Mouse (Mus musculus) right cerebral cortex, postnatal 25 days (tissue): ENCODE data around the gene Fam183b.
"Not testable (repeated sequence)": the region's sequence is repeated elsewhere in the genome, so short reads cannot be mapped to it uniquely, and the experiment has no call there.

Experiments used
- DNase-seq: peaks from one replicate; pipeline ENCODE4 v3.0.0; 2022

Gene Fam183b

DNA sequence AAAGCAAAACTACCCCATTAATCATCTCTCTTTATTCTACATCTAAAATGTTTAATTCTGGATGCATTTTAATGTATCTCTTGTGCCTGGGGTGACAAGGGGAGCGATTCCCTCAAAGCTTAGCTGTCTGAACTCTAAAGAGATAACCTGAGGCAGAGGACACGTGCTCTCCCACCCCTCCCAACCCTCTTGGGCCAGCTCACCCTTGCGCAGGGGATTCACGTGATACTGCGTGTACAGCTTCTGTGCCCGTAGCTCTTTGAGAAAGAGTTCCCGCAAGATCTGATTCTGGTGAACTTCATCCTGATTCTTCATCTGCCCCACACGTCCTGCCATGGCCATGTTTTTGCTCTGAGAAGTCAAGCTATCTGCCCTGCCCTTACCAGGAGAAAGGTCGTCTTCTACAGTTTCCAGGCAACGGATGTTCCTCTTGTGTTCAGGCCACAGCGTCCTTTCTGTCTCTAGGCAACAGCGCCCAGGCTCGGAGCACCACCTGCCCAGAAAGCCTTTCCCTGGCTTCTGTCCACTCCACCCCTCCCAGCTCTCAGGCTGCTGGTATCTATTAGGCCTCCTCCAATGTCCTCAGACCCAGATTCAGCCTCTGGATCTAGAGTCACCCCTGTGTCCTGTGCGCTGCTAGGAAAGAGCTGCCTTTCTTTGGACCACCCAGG lies at the start of gene Fam183b:
Fam183b (minus strand) TSS at position 403 of the 671 bp plus-strand sequence.
- no peak for DNase-seq

DNA sequence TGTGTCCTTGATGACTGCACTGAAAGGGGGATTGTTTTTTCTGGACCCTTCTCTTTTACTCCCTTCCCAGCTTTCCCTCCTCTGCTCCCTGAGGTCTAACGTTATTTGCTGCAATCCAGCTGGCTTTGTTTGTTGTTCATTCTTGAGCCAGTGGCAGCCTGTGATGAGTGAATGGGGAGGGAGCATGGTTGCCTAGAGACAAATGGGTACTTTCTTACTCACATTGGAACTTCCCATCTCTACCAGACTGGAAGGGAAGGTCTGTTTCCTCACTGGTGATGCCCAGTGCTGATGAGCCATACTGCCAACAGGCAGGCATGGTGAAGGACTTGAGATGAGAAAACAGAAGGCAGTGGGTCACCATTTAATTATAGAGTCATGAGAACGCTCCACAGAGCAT lies 48.0 kb upstream of the Fam183b start:
- no peak for DNase-seq

DNA sequence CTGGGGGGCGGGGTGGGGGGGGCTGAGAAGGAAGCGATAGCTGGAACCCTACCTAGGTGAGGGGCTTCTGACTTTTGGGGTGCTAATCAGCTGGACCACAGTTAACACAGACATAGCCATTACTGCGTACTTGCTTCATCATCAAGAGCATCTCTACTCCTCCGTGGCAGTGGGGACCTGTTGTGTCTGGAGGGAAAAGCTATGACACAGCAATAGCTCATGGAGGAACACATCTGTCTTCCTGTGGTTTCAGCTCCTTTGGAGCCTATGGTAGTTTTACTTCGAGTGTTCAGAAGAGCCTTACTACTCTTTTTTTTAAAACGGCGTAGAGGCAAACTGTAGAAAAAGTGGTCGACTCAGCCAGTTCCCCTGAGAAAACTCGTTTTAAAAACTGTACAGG lies 45.9 kb upstream of the Fam183b start:
- DNase-seq, result no peak

DNA sequence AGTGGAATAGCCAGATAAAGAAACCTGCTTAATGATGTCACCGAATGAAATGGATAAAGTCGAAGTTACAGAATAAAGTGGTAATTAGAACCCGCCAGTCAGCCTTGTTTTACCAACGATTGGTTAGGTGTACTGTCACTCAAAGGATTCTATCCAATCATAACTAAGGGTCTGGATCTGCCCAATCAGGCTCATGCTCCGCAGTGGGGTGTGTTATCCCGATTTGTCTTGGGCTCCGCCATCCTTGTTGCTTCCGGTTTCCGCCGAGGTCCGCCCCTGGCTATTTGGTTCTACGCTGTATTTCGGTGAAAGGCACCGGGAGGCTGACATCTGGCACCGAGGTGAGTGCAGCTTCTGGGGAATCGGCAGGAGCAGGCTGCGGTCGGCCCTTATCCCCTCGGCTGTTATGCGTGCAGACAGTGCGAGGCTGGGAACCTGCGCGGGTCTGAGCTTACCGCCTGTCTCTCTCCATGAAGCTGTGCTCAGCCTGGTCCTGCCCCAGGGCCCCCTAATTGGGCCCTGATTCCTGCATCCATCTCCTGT lies 45.2 kb upstream of the Fam183b start, which contains the start of gene Gm12258:
Gm12258 (plus strand) TSS at position 240 of the 543 bp plus-strand sequence.
- peak; percentile 84 for DNase-seq

DNA sequence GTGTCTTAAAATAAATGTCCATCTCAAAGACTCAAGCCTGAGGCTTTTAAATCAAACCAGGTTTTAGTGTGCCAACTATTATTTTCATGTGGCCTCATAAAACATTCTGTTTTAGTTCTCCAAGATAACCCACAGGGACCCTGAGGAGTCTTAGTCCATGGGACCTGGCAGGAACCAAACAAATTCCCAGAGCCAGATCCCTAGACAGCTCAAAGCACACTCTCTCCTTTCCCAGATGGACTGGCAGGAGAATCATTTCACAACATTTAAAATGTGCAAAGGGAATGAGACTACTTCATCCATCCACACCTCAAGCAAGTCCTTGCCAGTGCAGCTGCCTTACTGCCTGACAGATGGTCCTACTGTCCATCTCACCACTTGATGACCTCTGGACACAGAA lies 37.2 kb upstream of the Fam183b start, which contains the start of gene Olfr311:
Olfr311 (plus strand) TSS at position 301 of the 400 bp plus-strand sequence.
- not testable (repeated sequence) for DNase-seq

DNA sequence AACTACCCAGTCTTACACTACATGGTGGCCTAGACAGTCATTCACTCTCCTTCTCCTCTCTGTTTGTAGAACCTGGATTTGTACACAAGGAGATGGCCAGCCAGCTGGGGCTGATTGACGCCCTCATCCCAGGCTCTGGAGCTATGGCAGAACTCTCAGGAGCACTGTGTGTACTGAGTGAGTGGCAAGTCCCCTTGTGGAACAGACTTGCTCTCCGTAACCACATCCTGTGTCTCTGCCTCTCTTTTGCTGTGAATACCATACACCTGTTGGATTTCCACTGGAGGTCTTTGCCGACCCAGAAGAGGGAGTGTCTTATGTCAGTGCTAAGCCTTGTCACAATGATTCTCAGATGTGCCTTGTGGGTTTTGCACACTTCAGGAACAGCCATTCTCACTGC lies 30.8 kb upstream of the Fam183b start:
- not testable (repeated sequence) for DNase-seq

DNA sequence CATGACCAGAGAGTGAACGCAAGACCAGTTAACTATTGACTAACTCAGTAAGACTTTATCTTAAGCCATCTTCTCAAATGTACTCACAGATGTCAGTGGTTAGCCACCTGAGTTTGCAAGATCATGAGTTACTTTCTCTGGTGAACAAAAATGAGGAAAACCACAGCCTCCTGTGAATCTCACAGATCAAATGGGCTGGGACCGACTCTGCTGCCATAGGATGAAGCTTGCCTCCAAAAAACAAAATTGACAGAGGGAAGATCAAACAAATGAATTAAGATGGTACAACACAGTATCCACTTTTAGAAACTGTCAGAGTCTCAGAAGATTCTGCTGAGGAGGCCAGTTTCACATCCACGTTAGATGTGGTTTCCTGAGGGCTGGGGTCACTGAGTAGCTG lies 28.0 kb upstream of the Fam183b start:
- no peak for DNase-seq

DNA sequence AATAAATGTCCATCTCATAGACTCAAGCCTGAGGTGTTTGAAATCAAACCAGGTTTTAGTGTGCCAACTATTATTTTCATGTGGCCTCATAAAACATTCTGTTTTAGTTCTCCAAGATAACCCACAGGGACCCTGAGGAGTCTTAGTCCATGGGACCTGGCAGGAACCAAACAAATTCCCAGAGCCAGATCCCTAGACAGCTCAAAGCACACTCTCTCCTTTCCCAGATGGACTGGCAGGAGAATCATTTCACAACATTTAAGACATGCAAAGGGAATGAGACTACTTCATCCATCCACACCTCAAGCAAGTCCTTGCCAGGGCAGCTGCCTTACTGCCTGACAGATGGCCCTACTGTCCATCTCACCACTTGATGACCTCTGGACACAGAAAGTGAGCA lies 27.2 kb upstream of the Fam183b start, which contains the start of gene Olfr312:
Olfr312 (plus strand) TSS at position 301 of the 400 bp plus-strand sequence.
- not testable (repeated sequence) for DNase-seq

DNA sequence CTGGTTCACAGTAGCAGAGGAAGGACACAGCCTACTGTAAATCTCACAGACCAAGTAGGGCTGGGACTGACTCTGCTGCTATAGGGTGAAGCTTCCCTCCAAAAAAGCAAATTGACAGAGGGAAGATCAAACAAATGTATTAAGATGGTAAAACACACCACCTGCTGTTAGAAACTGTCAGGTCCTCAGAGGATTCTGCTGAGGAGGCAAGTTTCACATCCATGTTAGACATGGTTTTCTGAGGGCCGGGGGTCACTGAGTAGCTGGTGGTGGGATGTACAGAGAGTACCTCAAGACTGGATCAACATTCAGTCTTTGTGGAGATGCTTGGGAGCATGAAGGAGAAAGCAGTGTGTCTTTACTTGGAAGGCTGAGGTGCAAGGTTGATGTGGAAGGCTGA lies 13.9 kb upstream of the Fam183b start:
- no peak for DNase-seq

DNA sequence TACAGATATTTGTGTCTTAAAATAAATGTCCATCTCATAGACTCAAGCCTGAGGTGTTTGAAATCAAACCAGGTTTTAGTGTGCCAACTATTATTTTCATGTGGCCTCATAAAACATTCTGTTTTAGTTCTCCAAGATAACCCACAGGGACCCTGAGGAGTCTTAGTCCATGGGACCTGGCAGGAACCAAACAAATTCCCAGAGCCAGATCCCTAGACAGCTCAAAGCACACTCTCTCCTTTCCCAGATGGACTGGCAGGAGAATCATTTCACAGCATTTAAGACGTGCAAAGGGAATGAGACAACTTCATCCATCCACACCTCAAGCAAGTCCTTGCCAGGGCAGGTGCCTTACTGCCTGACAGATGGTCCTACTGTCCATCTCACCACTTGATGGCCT lies 12.9 kb upstream of the Fam183b start, which contains the start of gene Olfr313:
Olfr313 (plus strand) TSS at position 301 of the 400 bp plus-strand sequence.
- not testable (repeated sequence) for DNase-seq

DNA sequence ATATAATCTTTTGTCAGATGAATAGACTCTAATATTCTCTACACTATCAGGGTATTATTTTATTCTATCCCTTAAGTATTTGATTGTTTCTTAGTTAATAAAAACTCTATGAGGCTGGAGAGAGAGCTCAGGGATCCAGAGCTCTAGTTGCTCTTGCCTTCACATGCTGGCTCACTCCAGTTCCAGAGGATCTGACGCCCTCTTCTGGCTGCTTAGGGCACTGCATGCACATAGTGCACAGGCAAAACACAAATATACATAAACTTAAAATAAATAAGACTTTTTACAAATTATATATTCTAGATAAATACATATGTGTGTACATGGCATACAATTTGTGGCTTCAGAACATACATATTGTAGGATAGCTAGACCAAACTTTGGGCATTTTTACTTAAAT lies 10.2 kb upstream of the Fam183b start:
- DNase-seq, result no peak

DNA sequence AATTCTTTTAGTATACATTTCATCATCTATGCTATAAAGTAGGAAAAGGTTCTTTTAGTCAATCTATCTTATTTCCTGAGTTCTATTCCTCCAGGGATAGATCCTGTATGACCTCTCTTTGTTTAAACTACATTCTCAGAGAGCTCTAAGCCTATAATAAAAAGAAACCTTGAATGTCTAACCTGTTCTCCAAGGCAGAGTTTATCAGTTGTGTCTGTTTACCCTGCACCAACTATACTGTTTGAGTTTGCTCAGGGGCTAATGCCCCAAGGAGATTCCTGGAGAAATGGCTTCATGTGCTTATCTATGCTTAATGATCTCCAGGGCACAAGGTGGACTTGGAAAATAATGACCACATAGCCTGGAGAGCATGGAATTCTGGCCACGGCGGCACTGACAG lies 2.6 kb upstream of the Fam183b start:
- DNase-seq, result no peak

DNA sequence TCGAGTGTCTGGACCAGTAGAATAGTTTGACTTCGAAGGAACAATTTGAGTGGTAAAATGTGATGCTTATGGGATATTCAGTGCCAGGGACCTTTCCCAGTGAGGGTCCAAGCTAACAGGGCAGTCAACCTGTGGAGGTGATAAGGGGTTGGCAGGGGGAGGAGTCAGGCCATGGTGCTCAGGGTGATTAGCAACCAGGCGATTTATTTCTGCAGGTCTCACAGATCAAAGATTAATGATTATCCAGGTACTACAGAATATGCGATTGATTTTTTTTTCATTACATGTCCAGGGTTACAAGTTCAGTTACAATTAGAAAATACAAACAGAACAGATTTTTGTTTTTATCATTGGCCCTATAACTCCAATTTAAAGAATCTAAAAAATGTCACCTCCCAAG lies 2.1 kb upstream of the Fam183b start:
- DNase-seq, result no peak

DNA sequence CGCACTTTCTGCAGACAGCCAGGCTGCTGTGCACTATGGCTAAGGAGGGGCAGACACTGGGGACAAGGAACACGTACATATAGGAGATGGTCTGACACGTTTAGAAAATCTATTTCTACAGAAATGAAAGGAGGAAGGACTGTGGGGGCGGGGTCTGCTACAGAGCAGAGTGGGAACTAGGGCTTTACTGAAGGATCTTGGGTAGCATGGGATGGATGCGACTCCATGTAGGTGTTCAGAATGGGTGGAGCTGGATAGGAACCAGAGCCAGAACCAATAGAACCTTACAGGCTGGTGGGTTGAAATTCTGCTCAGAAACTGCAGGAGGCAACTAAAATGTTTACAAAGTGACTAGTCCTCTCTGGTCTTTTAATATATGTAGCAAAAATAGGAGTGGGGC lies 2.0 kb downstream of the Fam183b start:
- peak; percentile 16 for DNase-seq

DNA sequence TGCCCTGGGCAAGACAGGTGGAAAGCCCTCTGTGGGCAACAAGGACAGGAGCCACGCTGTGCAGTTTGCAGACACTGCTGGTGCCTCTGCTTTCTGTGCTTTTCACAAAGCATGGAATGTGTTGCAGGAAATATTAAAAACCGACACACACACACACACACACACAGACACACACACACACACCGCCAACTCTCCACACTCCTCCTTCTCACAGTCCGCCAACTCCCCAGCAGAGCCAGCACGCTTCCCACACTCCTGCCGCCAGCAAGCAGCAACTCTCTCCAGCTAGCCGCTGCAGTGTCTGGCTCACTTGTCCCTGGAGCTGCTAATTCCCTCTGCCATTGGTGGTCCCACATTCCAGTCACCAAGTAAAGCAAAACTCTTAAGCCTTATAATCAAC lies 4.9 kb downstream of the Fam183b start:
- DNase-seq, result peak; percentile 62

DNA sequence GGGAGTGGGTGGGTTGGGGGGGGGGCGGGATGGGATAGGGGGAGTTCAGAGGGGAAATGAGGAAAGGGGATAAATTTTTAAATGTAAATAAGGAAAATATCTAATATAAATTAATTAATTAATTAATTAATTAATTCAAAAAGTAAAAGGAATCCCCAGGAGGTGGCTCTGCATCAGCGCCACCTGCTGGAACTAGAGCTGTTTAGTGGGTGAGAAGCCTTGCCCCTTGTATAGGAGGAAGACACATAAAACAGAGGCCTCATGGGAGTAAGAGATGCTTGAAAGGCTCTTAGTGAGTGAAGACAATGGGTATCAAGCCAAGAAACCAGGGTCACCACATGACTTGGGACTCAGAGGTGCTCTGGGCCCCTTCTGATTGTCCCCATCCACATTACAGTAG lies 5.9 kb downstream of the Fam183b start:
- no peak for DNase-seq

DNA sequence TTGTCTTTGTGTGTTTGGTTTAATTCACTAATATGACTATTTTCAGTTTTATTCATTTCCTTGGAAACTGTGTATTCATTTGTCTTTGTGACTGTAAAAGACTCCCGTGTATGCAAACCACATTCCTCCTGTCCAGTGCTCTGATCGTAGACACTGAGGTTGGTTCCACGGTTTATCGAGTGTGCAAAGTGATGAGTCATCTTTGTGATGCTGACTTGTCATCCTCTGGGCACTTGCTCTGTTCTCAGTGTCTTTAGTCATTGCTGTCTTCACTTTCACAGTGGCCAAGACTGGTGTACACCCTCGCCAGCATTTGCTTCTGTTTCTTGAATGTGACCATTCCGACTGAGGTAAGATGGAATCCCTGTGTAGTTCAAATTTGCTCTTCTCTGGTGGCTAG lies 11.1 kb downstream of the Fam183b start:
- no peak for DNase-seq

DNA sequence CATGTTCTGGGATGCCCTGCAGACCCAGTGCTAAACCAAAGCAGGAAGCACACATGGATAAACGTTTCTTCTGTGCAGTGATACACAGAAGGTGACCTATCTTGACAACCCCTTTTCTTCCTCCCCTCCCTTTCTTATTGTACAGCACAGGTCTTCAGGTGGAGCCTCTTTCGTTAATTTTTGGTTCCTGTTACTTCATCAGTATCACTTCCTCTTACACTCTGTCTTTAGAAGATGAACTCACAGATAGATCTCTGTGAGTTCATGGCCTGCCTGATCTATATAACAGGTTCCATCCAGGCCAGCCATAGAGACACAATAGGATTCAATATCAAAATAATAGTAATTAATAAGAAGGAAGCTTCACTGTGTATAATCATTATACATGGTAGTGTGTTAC lies 11.7 kb downstream of the Fam183b start:
- DNase-seq, result no peak

DNA sequence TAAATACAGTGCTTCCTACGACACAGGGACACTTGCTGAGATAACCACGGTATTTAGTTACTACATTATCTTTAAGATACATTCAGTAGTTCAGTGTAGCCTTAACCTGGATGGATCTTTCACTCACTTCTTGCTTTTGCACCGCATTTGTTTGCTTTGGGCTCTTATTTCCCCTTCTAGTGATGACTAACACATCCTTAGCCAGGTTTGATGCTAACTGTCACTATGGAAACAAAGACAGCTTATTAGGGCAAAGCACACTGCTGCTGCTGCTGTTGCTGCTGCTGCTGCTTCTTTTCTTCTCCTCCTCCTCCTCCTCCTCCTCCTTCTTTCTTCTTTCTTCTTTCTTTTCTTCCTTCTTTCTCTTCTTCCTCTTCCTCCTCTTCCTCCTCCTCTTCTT lies 12.2 kb downstream of the Fam183b start:
- no peak for DNase-seq

DNA sequence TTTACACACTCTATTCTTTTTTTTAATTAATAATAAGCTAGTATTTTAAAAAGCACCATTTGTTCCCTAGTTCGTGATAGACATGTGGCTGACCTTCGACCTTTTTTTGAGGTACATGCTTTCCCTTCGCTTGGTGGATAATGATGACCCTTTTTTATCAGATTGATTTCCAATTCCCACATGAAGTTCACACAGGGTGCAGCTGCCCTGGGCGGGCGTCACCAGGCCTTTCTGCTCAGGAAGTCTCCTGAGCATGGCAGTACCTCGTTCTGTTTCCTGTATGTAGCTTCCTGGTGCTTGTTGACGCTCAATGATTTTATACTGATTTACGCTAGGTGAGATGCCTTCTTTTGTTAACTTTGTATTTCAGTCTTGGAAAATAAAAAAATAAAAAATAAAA lies 13.4 kb downstream of the Fam183b start:
- no peak for DNase-seq

DNA sequence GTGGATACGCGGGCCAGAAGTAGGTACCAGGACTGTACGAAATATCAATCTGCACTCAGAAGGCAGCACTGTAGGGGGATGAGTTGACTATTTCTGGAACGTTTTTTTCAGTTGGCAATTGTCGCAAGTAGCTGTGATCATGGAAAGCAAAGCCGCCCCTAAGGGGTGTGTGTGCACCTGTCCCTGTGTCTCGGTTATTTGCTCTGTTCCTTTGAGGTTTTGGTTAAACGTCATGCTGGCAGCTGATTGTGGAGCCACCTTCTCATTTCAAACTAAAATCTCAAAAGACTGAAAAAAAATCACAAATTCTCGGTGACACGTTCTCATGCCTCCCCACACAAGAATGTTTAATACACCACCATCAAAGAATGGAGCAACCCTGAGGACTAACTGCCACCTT lies 14.1 kb downstream of the Fam183b start:
- DNase-seq, result no peak

DNA sequence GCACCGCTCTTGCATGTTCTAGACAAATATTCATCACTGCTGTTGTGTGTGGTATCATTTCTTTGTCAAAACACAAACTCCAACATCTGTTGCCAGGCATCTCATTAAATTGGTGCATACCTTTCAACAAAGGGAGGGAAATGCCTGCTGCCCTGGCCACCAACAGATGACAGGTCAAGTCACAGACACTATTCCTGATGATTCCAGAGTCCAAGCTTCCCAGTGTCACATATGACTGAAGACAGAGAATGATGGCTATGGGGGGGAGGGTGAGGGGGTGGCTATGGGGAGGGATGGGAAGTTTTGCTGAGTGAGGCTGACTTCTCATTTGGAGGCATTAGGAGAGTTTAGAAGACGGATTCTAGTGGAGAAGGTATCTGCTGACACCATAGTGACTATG lies 17.6 kb downstream of the Fam183b start:
- DNase-seq, result no peak

DNA sequence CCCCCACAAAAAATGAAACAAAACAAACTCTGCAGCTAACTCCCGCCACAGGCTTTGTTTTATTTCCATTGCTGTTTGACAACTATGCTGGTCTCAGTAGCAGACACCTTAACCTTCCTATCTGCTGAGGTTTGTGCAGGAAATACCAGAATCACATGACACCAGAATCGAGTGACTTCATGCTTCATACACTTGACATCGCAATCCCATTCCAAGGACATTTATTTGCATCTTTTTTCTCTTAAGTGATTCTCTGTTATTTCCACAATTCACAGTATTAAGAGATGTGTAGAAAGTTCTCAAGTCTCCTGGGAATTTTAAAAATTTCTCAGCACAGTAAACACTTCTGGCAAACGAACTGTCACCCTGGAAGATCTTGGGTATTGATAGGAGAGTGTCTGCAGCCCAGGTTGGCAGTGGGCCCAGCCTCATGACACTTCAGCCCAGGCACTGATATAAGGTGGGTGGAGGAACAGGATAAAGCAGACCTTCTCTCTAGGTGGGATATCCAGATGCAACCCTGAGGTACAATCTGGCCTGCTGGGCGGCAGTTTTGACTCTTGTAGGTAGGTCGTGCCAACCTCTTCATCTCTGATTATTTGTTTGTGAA lies 19.2 kb downstream of the Fam183b start, which contains the start of gene Olfr314:
Olfr314 (plus strand) TSS at position 473 of the 610 bp plus-strand sequence.
- DNase-seq, result no peak

DNA sequence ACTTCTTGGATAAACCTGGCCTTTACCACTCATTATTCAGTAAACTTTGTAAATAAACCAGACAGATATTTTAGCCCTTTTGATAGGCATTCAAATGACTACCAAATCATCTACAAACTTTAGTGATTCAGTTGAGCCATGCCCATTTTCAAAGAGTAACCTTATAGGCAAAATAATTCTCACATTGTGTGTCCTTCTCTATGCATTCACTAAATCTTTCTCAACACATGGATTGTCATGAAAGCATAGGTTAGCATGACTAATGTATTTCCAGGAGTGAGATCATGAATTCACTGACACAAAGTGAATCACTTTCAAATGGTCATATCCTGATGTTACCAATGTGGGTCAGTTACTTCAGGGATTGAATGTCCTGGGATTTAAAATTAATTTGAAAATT lies 28.9 kb downstream of the Fam183b start, which contains the start of gene Olfr315:
Olfr315 (plus strand) TSS at position 301 of the 400 bp plus-strand sequence.
- no peak for DNase-seq
